Mouse (Mus musculus) kidney, adult 2 months (tissue): Measurements from ENCODE around the gene Trabd2b. TPM values are rescaled to one million over a fixed set of nuclear protein-coding genes. Genes with fewer than 3 reads are reported as not detected.

Source experiments
- DNase-seq: peaks from one replicate; pipeline ENCODE4 v3.0.0; 2021
- H3K27ac ChIP-seq: fragments of 200-500 bp; 2 replicates; pipeline ENCODE4 v1.5.1; 2012; ENCODE audit warnings: low read depth, low read length, control low read depth, inconsistent platforms; ENCODE audit not compliant: insufficient read depth
- H3K27me3 ChIP-seq: fragments of 200-500 bp; replicated peaks from 2 replicates; pipeline ENCODE4 v1.6.1; 2012; ENCODE audit warnings: mild to moderate bottlenecking, moderate library complexity, low read length, inconsistent platforms; ENCODE audit not compliant: control insufficient read depth, insufficient read depth
- H3K36me3 ChIP-seq: fragments of 200-500 bp; 2 replicates; pipeline ENCODE4 v1.6.1; 2012; ENCODE audit warnings: mild to moderate bottlenecking, moderate library complexity, low read length, inconsistent platforms; ENCODE audit not compliant: control insufficient read depth, insufficient read depth
- H3K4me1 ChIP-seq: fragments of 200-500 bp; 2 replicates; pipeline ENCODE4 v1.6.1; 2011; ENCODE audit warnings: low read length; ENCODE audit not compliant: control insufficient read depth, insufficient read depth
- H3K4me3 ChIP-seq: fragments of 200-500 bp; 2 replicates; pipeline ENCODE4 v1.5.1; 2011; ENCODE audit warnings: mild to moderate bottlenecking, low read depth, low read length, control low read depth; ENCODE audit not compliant: insufficient read depth
- CTCF ChIP-seq: fragments of 200-500 bp; conservative IDR thresholded peaks from 2 replicates; pipeline ENCODE4 v1.5.1; 2011; ENCODE audit warnings: low read depth, mild to moderate bottlenecking, control low read depth, low read length, moderate library complexity, mixed read lengths; ENCODE audit not compliant: insufficient read depth, insufficient read length
- POLR2A ChIP-seq: fragments of 200-500 bp; IDR thresholded peaks from one replicate; pipeline ENCODE4 v1.6.1; 2011; ENCODE audit warnings: low read depth, low read length, control low read depth
- whole genome bisulfite sequencing: fragments of 180-500 bp; shearing (Covaris S2); methylation state at CpG from one replicate; pipeline ENCODE4 v1.1.7; 2018; 5-methylcytosine and 5-hydroxymethylcytosine counted together
- polyA plus RNA-seq: library from polyadenylated mRNA; depleted of rRNA; stranded (reverse); fragments of >200 nt; gene quantifications from 2 replicates; pipeline ENCODE4 v1.2.3, GENCODE M21; 2012

Trabd2b gene
- polyA plus RNA-seq, 1 experiment: 32.2 TPM

DNA sequence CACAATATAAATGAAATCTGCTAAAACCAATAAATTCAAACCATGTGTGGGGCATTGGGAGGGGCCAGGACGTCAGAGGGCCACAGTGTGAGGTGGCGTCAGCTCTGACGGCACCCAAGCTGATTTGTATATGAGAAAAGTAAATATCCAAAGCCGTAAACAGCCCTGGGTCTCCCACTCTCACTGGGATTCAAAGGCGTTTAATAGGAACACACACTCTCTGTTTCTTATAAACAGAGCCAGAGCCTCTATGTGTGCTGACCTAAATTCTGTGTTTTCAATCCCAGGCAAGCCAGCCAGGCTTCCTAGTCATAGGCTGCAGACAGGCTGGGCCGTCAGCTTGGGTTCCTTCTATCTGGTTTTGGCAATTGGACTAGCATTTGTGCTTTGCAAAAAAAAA, 16.6 kb downstream of the Trabd2b start:
- no peak for DNase-seq
- TF ChIP-seq CTCF (no peak), POLR2A (no peak)
- Histone ChIP-seq H3K27me3 (no peaks in the 10 kb centered on the region), H3K27ac (no peak overlapping the region), H3K4me3 (no peak overlapping the region), H3K36me3 (no peaks in the 10 kb centered on the region; the same call in 1 of the 2 replicates), H3K4me1 (0 out of 2 replicates have a peak, but pooled peaks cover 4% of the 10 kb centered on the region)
- WGBS: 72% methylated on average over 6 of the region's 6 CpGs

DNA sequence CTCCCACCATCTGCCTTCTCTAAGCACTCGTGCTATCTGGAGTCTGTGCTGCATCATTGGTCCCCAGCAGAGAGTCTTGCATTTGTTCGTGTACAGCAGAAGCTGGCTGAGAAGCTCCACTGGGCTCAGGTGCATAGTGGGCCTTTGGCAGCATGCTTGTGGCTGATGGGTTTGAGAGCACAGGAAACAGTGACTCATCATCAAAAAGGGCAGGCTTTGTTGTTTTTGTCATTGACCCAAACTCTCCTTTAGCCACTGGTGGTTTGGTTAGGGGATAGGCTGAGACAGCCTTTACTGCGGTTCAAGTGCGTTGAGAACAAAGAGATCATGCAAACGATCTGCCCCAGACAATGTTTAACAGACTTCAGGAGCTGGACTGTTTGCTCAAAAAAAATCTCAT, 19.3 kb downstream of the Trabd2b start:
- WGBS: 28% methylated on average over 5 of the region's 5 CpGs
- no peak overlapping the region for H3K4me3 ChIP-seq
- no peaks in the 10 kb centered on the region; the same call in 1 of the 2 replicates for H3K36me3 ChIP-seq
- DNase-seq: no peak
- no peak overlapping the region for H3K27ac ChIP-seq
- no peaks in the 10 kb centered on the region for H3K27me3 ChIP-seq
- peaks cover 4% of the 10 kb centered on the region; the same call in 1 of the 2 replicates for H3K4me1 ChIP-seq
- no peak for TF ChIP-seq POLR2A
- TF ChIP-seq CTCF: no peak

- H3K4me3 ChIP-seq: no peak overlapping the region
- no peak for DNase-seq
- no peaks in the 10 kb centered on the region; the same call in 1 of the 2 replicates for H3K36me3 ChIP-seq
- TF ChIP-seq CTCF: no peak
- TF ChIP-seq POLR2A: no peak
- H3K27me3 ChIP-seq: no peaks in the 10 kb centered on the region
- WGBS: 93% methylated on average over 2 of the region's 2 CpGs
- H3K27ac ChIP-seq: no peak overlapping the region
- H3K4me1 ChIP-seq: no peaks in the 10 kb centered on the region; the same call in 1 of the 2 replicates
Measured at GRCm38 (mm10) chr4:114432742-114433141, 26.2 kb downstream of the Trabd2b start.

- Histone ChIP-seq H3K27me3 (no peaks in the 10 kb centered on the region), H3K27ac (no peak overlapping the region), H3K4me1 (no peaks in the 10 kb centered on the region; the same call in 1 of the 2 replicates), H3K4me3 (no peak overlapping the region), H3K36me3 (no peaks in the 10 kb centered on the region; the same call in 1 of the 2 replicates)
- WGBS: 88% methylated on average over 1 of the region's 1 CpGs
- no peak for DNase-seq
- TF ChIP-seq CTCF: no peak
- TF ChIP-seq POLR2A: no peak
Measured at GRCm38 (mm10) chr4:114433440-114433839, 26.9 kb downstream of the Trabd2b start.

DNA sequence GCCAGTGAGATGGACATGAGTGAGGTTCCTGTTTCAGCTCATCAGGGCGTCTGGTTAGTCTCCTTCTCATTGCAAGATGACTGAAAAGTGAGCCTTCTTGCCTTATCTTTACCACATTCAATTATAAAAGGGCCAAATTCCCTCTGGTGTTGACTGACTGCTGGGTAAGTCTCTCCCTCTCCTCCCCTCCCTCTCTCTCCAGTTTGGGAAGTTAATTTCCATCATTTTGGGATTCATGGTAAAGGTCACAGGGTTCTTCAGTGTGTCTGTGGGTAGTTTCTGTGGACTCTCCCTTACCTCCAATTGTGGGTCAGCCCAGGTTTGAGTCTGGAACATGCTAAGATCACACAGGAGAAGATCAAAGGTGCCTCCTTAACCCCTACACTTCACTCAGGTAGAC, 28.2 kb downstream of the Trabd2b start:
- TF ChIP-seq POLR2A (no peak), CTCF (no peak)
- H3K4me1 ChIP-seq: no peaks in the 10 kb centered on the region; the same call in 1 of the 2 replicates
- H3K27ac ChIP-seq: no peak overlapping the region
- no peak for DNase-seq
- 77% methylated on average over 1 of the region's 1 CpGs for WGBS
- no peaks in the 10 kb centered on the region; the same call in 1 of the 2 replicates for H3K36me3 ChIP-seq
- no peak overlapping the region for H3K4me3 ChIP-seq
- no peaks in the 10 kb centered on the region for H3K27me3 ChIP-seq

DNA sequence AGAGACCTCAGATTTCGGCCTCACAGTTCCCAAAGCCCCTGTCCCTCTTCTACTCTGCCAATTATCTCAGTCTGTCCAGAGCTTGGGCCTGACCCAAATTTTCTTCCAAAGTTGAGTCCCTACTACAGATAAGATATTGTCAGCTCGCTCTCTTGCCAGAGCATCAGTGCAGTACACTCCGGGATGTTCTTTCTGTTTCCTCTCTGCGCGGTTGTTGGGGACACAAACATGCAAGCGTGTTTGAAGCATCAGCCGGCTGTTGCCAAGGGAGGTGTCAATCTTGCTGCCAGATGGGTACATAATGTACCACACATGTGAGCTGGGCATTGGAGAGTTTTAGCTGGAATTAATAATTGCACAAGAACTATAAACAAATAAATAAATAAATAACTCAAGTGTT, 28.9 kb downstream of the Trabd2b start:
- Histone ChIP-seq H3K4me3 (no peak overlapping the region), H3K27ac (no peak overlapping the region), H3K4me1 (no peaks in the 10 kb centered on the region; the same call in 1 of the 2 replicates), H3K27me3 (no peaks in the 10 kb centered on the region), H3K36me3 (no peaks in the 10 kb centered on the region)
- WGBS: 87% methylated on average over 7 of the region's 7 CpGs
- DNase-seq: no peak
- TF ChIP-seq CTCF: no peak
- TF ChIP-seq POLR2A: no peak

GRCm38 (mm10) chr4:114438764-114439163, 32.2 kb downstream of the Trabd2b start:
- Histone ChIP-seq H3K27me3 (no peaks in the 10 kb centered on the region), H3K27ac (no peak overlapping the region), H3K4me3 (no peak overlapping the region), H3K36me3 (no peaks in the 10 kb centered on the region), H3K4me1 (peaks cover 3% of the 10 kb centered on the region; the same call in 1 of the 2 replicates)
- TF ChIP-seq CTCF (no peak; the same call in 1 of the 2 replicates), POLR2A (no peak)
- WGBS: 65% methylated on average over 2 of the region's 2 CpGs
- no peak for DNase-seq
